Mouse (Mus musculus): ENCODE data around the gene Kifc3.

DNA sequence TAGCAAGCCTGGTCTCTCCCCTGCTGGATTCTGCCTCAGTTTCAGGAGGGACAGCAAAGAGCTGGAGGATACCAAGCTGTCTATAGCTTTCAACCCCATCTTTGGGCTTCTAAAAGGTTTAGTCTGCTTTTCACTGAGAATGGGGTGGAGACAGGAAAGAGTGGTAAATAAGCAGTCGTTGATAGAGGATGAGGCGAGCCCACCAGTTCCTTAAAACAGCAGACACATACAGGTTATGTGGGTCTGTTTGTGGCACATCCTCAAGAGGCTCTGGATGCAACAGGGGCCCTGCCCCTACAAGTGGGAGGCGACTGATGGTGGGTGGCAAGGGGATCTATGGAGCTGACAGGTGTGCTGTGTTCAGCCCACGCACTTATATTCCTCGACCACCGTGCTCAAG is 144.0 kb downstream of the Kifc3 start:
- TF ChIP-seq POLR2A (IDR thresholded peaks at IDR 0.05; ENCODE audit: control insufficient read depth, low read depth, low read length) (no peak), CTCF (IDR thresholded peaks at IDR 0.05; ENCODE audit: control insufficient read depth, insufficient read depth, insufficient replicate concordance, low read depth, low read length) (no peak)

All from testis, adult 2 months (tissue).